Mouse (Mus musculus): Measurements from ENCODE around the gene Cpn1.

GRCm38 (mm10) chr19:43926141-43926987, 60.0 kb downstream of the Cpn1 start:
- no peak for TF ChIP-seq POLR2A (IDR thresholded peaks at IDR 0.05; ENCODE audit: low read depth, low read length)
- TF ChIP-seq CTCF (IDR thresholded peaks at IDR 0.05; ENCODE audit: extremely low read depth, insufficient read depth, insufficient read length, insufficient replicate concordance): no peak
